Comparison of ENCODE assay signal across 20 mouse cellular contexts in genomic region chr9:77737298-77738041, GRCm38 (mm10). TPM values are rescaled to one million over a fixed set of nuclear protein-coding genes. Genes with fewer than 3 reads are reported as not detected.
DNase-seq lines count a peak whose midpoint lies in the region; ATAC-seq lines count a peak whose summit lies in the region.
"Had no signal": no experiment of that assay in that cellular context is flagged by ENCODE, and none has a peak within 500 bp of the region (broad histone marks: within the 10 kb centered on the region; RNA-seq: fewer than 3 reads in every experiment).

No protein-coding gene starts in this region.

- no peaks in the 10 kb centered on the region for H3K27me3 ChIP-seq in forebrain, embryonic 13.5 days
- H3K27me3 ChIP-seq in forebrain, embryonic 12.5 days, result no peaks in the 10 kb centered on the region
- H3K27me3 ChIP-seq: heart, embryonic 12.5 days; Patski had no signal

- ATAC-seq in frontal cortex, adult (ENCODE audit: low TSS enrichment), result 0 out of 2 replicates have a peak, but pooled peaks have one; percentile 44
- ATAC-seq in common myeloid progenitor, adult 5-6 weeks (replicated peaks; ENCODE audit: low read depth, poor library complexity, severe bottlenecking), result peak; percentile 97
- ATAC-seq in megakaryocyte progenitor cell, adult 5-6 weeks (replicated peaks; ENCODE audit: poor library complexity), result peak; percentile 97
- no peak for ATAC-seq in forebrain, embryonic 13.5 days
- no peak for ATAC-seq in forebrain, embryonic 12.5 days (ENCODE audit: low FRiP score)
- ATAC-seq: hindbrain, embryonic 16.5 days; Patski had no signal

- no peaks in the 10 kb centered on the region for H3K36me3 ChIP-seq in forebrain, embryonic 13.5 days (ENCODE audit: poor library complexity, severe bottlenecking)
- H3K36me3 ChIP-seq in forebrain, embryonic 12.5 days (replicated peaks), result no peaks in the 10 kb centered on the region
- H3K36me3 ChIP-seq: heart, embryonic 12.5 days had no signal

- H3K4me3 ChIP-seq in forebrain, embryonic 13.5 days, result no peak overlapping the region
- no peak overlapping the region for H3K4me3 ChIP-seq in forebrain, embryonic 12.5 days (replicated peaks)
- H3K4me3 ChIP-seq: heart, embryonic 12.5 days had no signal

- H3K9me3 ChIP-seq in forebrain, embryonic 13.5 days (replicated peaks), result no peaks in the 10 kb centered on the region
- H3K9me3 ChIP-seq in forebrain, embryonic 12.5 days, result no peaks in the 10 kb centered on the region
- H3K9me3 ChIP-seq: heart, embryonic 12.5 days had no signal

- H3K27ac ChIP-seq in forebrain, embryonic 13.5 days, result no peak overlapping the region
- no peak overlapping the region for H3K27ac ChIP-seq in forebrain, embryonic 12.5 days
- H3K27ac ChIP-seq: liver, embryonic 14.5 days had no signal

- WGBS in forebrain, embryonic 13.5 days, result 91% methylated on average over 6 of the region's 6 CpGs
- 90% methylated on average over 6 of the region's 6 CpGs for WGBS in forebrain, embryonic 12.5 days

- no peak overlapping the region for H3K4me2 ChIP-seq in forebrain, embryonic 13.5 days
- no peak overlapping the region for H3K4me2 ChIP-seq in forebrain, embryonic 12.5 days
- H3K4me2 ChIP-seq: heart, embryonic 12.5 days had no signal

- no peak overlapping the region for H3K9ac ChIP-seq in forebrain, embryonic 13.5 days
- no peak overlapping the region for H3K9ac ChIP-seq in forebrain, embryonic 12.5 days
- H3K9ac ChIP-seq: heart, embryonic 12.5 days; liver, embryonic 14.5 days had no signal

- DNase-seq in frontal cortex, postnatal 14 days (ENCODE audit: low spot score in 2 of 2), result no peak
- DNase-seq in B cell, adult 2 months, result peak; percentile 19 to 28
- DNase-seq in thymus, postnatal 14 days, result no peak
- DNase-seq: adrenal gland, adult 8-10 months; cerebellum, adult 11-12 months; cerebellum, postnatal 14 days; gastrocnemius, postnatal 25 days; heart, postnatal 4 days; kidney, adult 11 months; right cerebral cortex, postnatal 4 days; thymus, postnatal 25 days had no signal

- no peaks in the 10 kb centered on the region for H3K4me1 ChIP-seq in forebrain, embryonic 13.5 days
- no peaks in the 10 kb centered on the region for H3K4me1 ChIP-seq in forebrain, embryonic 12.5 days

RNA-seq across cellular contexts. Expression of gene Gclc, which starts 16.9 kb away (rescaled TPM):
- 48.4 and 57.5 TPM in 2 replicates for total RNA-seq in common myeloid progenitor, adult 5-6 weeks (2017)
- 43.5 and 54.8 TPM in 2 replicates for total RNA-seq in megakaryocyte progenitor cell, adult 5-6 weeks (2015)
- total RNA-seq in megakaryocyte progenitor cell, adult 5-6 weeks (2017), result 38.5 and 47.2 TPM in 2 replicates
- 17.2 and 17.5 TPM in 2 replicates for polyA plus RNA-seq in forebrain, embryonic 13.5 days (2015; fragmentation: Nextera tagmentation; extraction: Ambion mirVana)
- polyA plus RNA-seq in forebrain, embryonic 12.5 days (2016; fragmentation: Nextera tagmentation; extraction: Ambion mirVana), result 22.5 and 23.5 TPM in 2 replicates

Comparison
In these comparisons a context has a peak if more than half of its experiments do, and no peak if none do; other contexts are left out.
1. ATAC-seq: peak in frontal cortex, adult (single experiment), common myeloid progenitor, adult 5-6 weeks (single experiment) and megakaryocyte progenitor cell, adult 5-6 weeks (single experiment); none in forebrain, embryonic 13.5 days (single experiment) and forebrain, embryonic 12.5 days (single experiment).
2. DNase-seq: peak in B cell, adult 2 months (2 of 2); none in frontal cortex, postnatal 14 days (0 of 2) and thymus, postnatal 14 days (single experiment).